Mouse (Mus musculus): ENCODE measurements around the gene Spn.
A peak's percentile ranks its signal among the peaks of the same experiment; 100 is the strongest.

GRCm38 (mm10) chr7:127103960-127104359 lies 33.7 kb downstream of the Spn start:
- TF ChIP-seq CTCF (IDR thresholded peaks at IDR 0.05; ENCODE audit: low read depth, low read length) (peak; percentile 48), POLR2A (IDR thresholded peaks at IDR 0.05; ENCODE audit: insufficient read depth, low read length) (no peak)
